7 mouse cellular contexts compared by ENCODE assay signal in genomic region chr3:104782061-104782681, GRCm38 (mm10). TPM values are rescaled to one million over a fixed set of nuclear protein-coding genes. Genes with fewer than 3 reads are reported as not detected.
DNase-seq lines count a peak whose midpoint lies in the region; ATAC-seq lines count a peak whose summit lies in the region.

No protein-coding gene starts in this region.

- peaks cover 21% of the 10 kb centered on the region for H3K4me1 ChIP-seq in forebrain, embryonic 12.5 days
- peaks cover 28% of the 10 kb centered on the region for H3K4me1 ChIP-seq in limb, embryonic 13.5 days
- H3K4me1 ChIP-seq in neural tube, embryonic 14.5 days (ENCODE audit: control insufficient read depth, insufficient read depth, low read length): peaks cover 14% of the 10 kb centered on the region; the same call in 1 of the 2 replicates

- H3K36me3 ChIP-seq in forebrain, embryonic 12.5 days (replicated peaks): no peaks in the 10 kb centered on the region
- no peaks in the 10 kb centered on the region for H3K36me3 ChIP-seq in limb, embryonic 13.5 days
- no peaks in the 10 kb centered on the region for H3K36me3 ChIP-seq in neural tube, embryonic 14.5 days (ENCODE audit: control insufficient read depth, insufficient read depth, low read length)

- H3K27me3 ChIP-seq in forebrain, embryonic 12.5 days: peaks cover 92% of the 10 kb centered on the region
- peaks cover 88% of the 10 kb centered on the region for H3K27me3 ChIP-seq in limb, embryonic 13.5 days
- peaks cover 42% of the 10 kb centered on the region for H3K27me3 ChIP-seq in neural tube, embryonic 14.5 days (ENCODE audit: control insufficient read depth, insufficient read depth, low read length)

- ATAC-seq in forebrain, embryonic 12.5 days (ENCODE audit: low FRiP score): no peak
- ATAC-seq in limb, embryonic 13.5 days (ENCODE audit: low FRiP score, low read depth): no peak
- ATAC-seq in neural tube, embryonic 14.5 days (ENCODE audit: low read depth): no peak

- 13% methylated on average over 12 of the region's 12 CpGs for WGBS in forebrain, embryonic 12.5 days
- 15% methylated on average over 12 of the region's 12 CpGs for WGBS in limb, embryonic 13.5 days
- 13% methylated on average over 12 of the region's 12 CpGs for WGBS in neural tube, embryonic 14.5 days

- H3K4me3 ChIP-seq in forebrain, embryonic 12.5 days (replicated peaks): peak overlapping the region; percentile 44; the same call in 1 of the 2 replicates
- H3K4me3 ChIP-seq in limb, embryonic 13.5 days: peak overlapping the region; percentile 53
- no peak overlapping the region for H3K4me3 ChIP-seq in neural tube, embryonic 14.5 days (ENCODE audit: low read depth, low read length)

- no peak overlapping the region for H3K27ac ChIP-seq in forebrain, embryonic 12.5 days
- no peak overlapping the region for H3K27ac ChIP-seq in limb, embryonic 13.5 days
- no peak overlapping the region for H3K27ac ChIP-seq in neural tube, embryonic 14.5 days (ENCODE audit: low read depth, low read length)

- DNase-seq in adrenal gland, adult 18-20 months (ENCODE audit: low spot score in 2 of 2): peak; percentile 45 to 46
- peak; percentile 70 to 74 for DNase-seq in heart, postnatal 36 days
- DNase-seq in cerebellum, adult 8-10 months: no peak
- no peak for DNase-seq in layer of hippocampus, adult 18-20 months (ENCODE audit: low spot score in 2 of 2)

- intact Hi-C loops in heart, postnatal 36 days (cut with DNase I): loop anchor here (5.0 kb wide), 1 partner anchor 35 kb away; the partner anchor contains the start of gene Mov10

- H3K9ac ChIP-seq in forebrain, embryonic 12.5 days: peak overlapping the region; percentile 44; the same call in 1 of the 2 replicates
- H3K9ac ChIP-seq in limb, embryonic 13.5 days: peak overlapping the region; percentile 66; the same call in 1 of the 2 replicates
- H3K9ac ChIP-seq in neural tube, embryonic 14.5 days (replicated peaks; ENCODE audit: low read depth, low read length): no peak overlapping the region

- peak overlapping the region; percentile 80 for H3K4me2 ChIP-seq in forebrain, embryonic 12.5 days
- H3K4me2 ChIP-seq in limb, embryonic 13.5 days (replicated peaks): peak overlapping the region; percentile 98
- peak overlapping the region; percentile 74; the same call in 1 of the 2 replicates for H3K4me2 ChIP-seq in neural tube, embryonic 14.5 days (ENCODE audit: low read depth, low read length)

- no peaks in the 10 kb centered on the region for H3K9me3 ChIP-seq in forebrain, embryonic 12.5 days
- H3K9me3 ChIP-seq in limb, embryonic 13.5 days: no peaks in the 10 kb centered on the region
- H3K9me3 ChIP-seq in neural tube, embryonic 14.5 days (ENCODE audit: control insufficient read depth, low read length): no peaks in the 10 kb centered on the region

RNA-seq across cellular contexts. Expression of gene Fam19a3, which starts 0.5 kb away (rescaled TPM):
- 1 to 10 TPM in 1 of 2 experiments, under 1 TPM in 1; 0.60 to 1.2 TPM for total RNA-seq in adrenal gland, adult 18-20 months (2021)
- polyA plus RNA-seq in forebrain, embryonic 12.5 days (2016; fragmentation: Nextera tagmentation; extraction: Ambion mirVana): 0.23 TPM in 1 of 2 replicates, not detected in the other
- total RNA-seq in heart, postnatal 36 days (2021): 1 to 10 TPM; 2.2 to 2.4 TPM
- 0.23 and 0.26 TPM in 2 replicates for polyA plus RNA-seq in limb, embryonic 13.5 days (2015; fragmentation: Nextera tagmentation; extraction: Ambion mirVana)
- polyA plus RNA-seq in neural tube, embryonic 14.5 days (2014; fragmentation: Nextera tagmentation; extraction: Ambion mirVana): 0.06 TPM in 1 of 2 replicates, not detected in the other
- not detected for total RNA-seq in layer of hippocampus, adult 18-20 months (2021)

RNA-seq across cellular contexts. Expression of gene Ppm1j, which starts 1.3 kb away (rescaled TPM):
- 1 to 10 TPM; 2.9 to 4.6 TPM for total RNA-seq in adrenal gland, adult 18-20 months (2021)
- 1.0 and 1.5 TPM in 2 replicates for polyA plus RNA-seq in forebrain, embryonic 12.5 days (2016; fragmentation: Nextera tagmentation; extraction: Ambion mirVana)
- total RNA-seq in heart, postnatal 36 days (2021): 10 to 100 TPM; 24.0 to 26.2 TPM
- 2.8 and 3.4 TPM in 2 replicates for polyA plus RNA-seq in limb, embryonic 13.5 days (2015; fragmentation: Nextera tagmentation; extraction: Ambion mirVana)
- polyA plus RNA-seq in neural tube, embryonic 14.5 days (2014; fragmentation: Nextera tagmentation; extraction: Ambion mirVana): 0.23 and 3.1 TPM in 2 replicates
- total RNA-seq in layer of hippocampus, adult 18-20 months (2021): under 1 TPM; 0.37 to 0.38 TPM

RNA-seq across cellular contexts. Expression of gene Rhoc, which starts 6.0 kb away (rescaled TPM):
- 100 to 1,000 TPM; 105 to 116 TPM for total RNA-seq in adrenal gland, adult 18-20 months (2021)
- 69.5 and 73.1 TPM in 2 replicates for polyA plus RNA-seq in forebrain, embryonic 12.5 days (2016; fragmentation: Nextera tagmentation; extraction: Ambion mirVana)
- total RNA-seq in heart, postnatal 36 days (2021): 100 to 1,000 TPM in 1 of 2 experiments, 10 to 100 TPM in 1; 93.1 to 100 TPM
- 196 and 197 TPM in 2 replicates for polyA plus RNA-seq in limb, embryonic 13.5 days (2015; fragmentation: Nextera tagmentation; extraction: Ambion mirVana)
- 40.1 and 64.1 TPM in 2 replicates for polyA plus RNA-seq in neural tube, embryonic 14.5 days (2014; fragmentation: Nextera tagmentation; extraction: Ambion mirVana)
- 10 to 100 TPM; 20.5 to 21.6 TPM for total RNA-seq in layer of hippocampus, adult 18-20 months (2021)

RNA-seq across cellular contexts. Expression of gene Mov10, which starts 36.2 kb away (rescaled TPM):
- total RNA-seq in adrenal gland, adult 18-20 months (2021): 10 to 100 TPM in 1 of 2 experiments, 1 to 10 TPM in 1; 9.0 to 15.0 TPM
- 15.7 and 20.6 TPM in 2 replicates for polyA plus RNA-seq in forebrain, embryonic 12.5 days (2016; fragmentation: Nextera tagmentation; extraction: Ambion mirVana)
- total RNA-seq in heart, postnatal 36 days (2021): 1 to 10 TPM; 4.8 to 8.0 TPM
- 71.7 and 74.9 TPM in 2 replicates for polyA plus RNA-seq in limb, embryonic 13.5 days (2015; fragmentation: Nextera tagmentation; extraction: Ambion mirVana)
- 3.8 and 7.4 TPM in 2 replicates for polyA plus RNA-seq in neural tube, embryonic 14.5 days (2014; fragmentation: Nextera tagmentation; extraction: Ambion mirVana)
- 1 to 10 TPM; 7.9 to 9.7 TPM for total RNA-seq in layer of hippocampus, adult 18-20 months (2021)

Comparison
In these comparisons a context has a peak if more than half of its experiments do, and no peak if none do; other contexts are left out.
1. DNase-seq: peak in adrenal gland, adult 18-20 months (2 of 2) and heart, postnatal 36 days (2 of 2); none in cerebellum, adult 8-10 months (single experiment) and layer of hippocampus, adult 18-20 months (0 of 2).
2. RNA of gene Ppm1j, which starts 1.3 kb away (total RNA-seq): 24.0 to 26.2 TPM in heart, postnatal 36 days; 2.9 to 4.6 TPM in adrenal gland, adult 18-20 months and 0.37 to 0.38 TPM in layer of hippocampus, adult 18-20 months; every median in the first group is over 4 times any median in the second.
3. RNA of gene Rhoc, which starts 6.0 kb away (total RNA-seq): 105 to 116 TPM in adrenal gland, adult 18-20 months and 93.1 to 100 TPM in heart, postnatal 36 days; 20.5 to 21.6 TPM in layer of hippocampus, adult 18-20 months; every median in the first group is over 4 times any median in the second.
4. Peak in every context shown above with its lines, with median percentiles within 50 percentile points of each other: H3K4me2 ChIP-seq.